Mouse (Mus musculus): ENCODE data around the gene Rhot2. TPM values are rescaled to one million over a fixed set of nuclear protein-coding genes. Genes with fewer than 3 reads are reported as not detected.

The Rhot2 gene
- polyA plus RNA-seq, 1 experiment from 2014 or later, result 10.7 TPM

DNA sequence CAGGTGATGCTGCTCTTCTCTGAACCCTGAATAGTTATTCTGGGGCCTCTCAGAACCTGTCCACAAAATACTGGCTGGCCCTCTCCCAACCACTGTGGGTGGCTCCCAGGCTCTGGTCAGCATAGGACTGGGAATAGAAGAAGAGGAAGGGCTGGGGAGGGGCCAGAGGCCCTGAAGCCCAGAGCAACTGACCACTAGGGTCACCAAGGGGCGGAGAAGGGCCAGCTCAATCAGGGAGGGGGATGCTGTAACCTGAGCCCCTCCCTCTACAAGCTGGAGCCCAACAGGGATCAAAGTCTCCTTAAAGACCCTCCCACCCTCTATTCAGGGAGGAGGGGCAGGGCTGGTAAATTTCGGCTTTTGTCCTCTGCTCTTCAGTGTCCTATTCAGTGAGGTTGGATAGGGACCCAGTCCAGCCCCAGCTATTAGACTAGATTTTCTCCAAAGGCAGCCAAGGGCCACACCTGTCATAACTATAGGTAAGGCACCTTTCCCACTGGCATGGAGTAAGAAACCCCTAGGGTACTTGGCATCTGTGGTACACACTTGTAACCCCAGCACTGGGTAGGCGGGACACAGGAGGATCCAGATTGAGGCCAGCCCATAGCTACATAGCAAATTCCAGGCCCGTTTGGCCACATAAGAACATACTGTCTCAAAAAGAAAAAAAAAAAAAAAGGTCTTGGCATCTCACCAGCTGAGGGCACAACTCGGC, 35.7 kb upstream of the Rhot2 start, which contains the start of gene Wfikkn1:
Wfikkn1 (minus strand) TSS at position 663 of the 715 bp plus-strand sequence.
- Histone ChIP-seq H3K9ac (ENCODE audit: low read length) (no peak within 1 kb of the TSS), H3K9me3 (ENCODE audit: control insufficient read depth, low read length) (no peaks in the 10 kb centered on the region), H3K36me3 (ENCODE audit: control insufficient read depth, insufficient read depth, low read length) (peaks cover 19% of the 10 kb centered on the region; the same call in 1 of the 2 replicates), H3K4me1 (replicated peaks; ENCODE audit: control insufficient read depth, insufficient read depth) (peaks cover 3% of the 10 kb centered on the region; the same call in 1 of the 2 replicates), H3K4me3 (ENCODE audit: low read depth, low read length) (no peak within 1 kb of the TSS), H3K27ac (replicated peaks) (0 out of 2 replicates have a peak within 1 kb of the TSS, but pooled peaks have one; percentile 24), H3K4me2 (replicated peaks; ENCODE audit: low read depth) (no peak within 1 kb of the TSS), H3K27me3 (ENCODE audit: control insufficient read depth, insufficient read depth, low read length) (no peaks in the 10 kb centered on the region)
- TF ChIP-seq EP300 (optimal IDR thresholded peaks at IDR 0.05), result no peak
- no peak for TF ChIP-seq CTCF (IDR thresholded peaks at IDR 0.05; ENCODE audit: low read depth)
- 46% methylated on average over 5 of the region's 5 CpGs for WGBS
- no peak for ATAC-seq (ENCODE audit: low FRiP score, low TSS enrichment)
- DNase-seq (ENCODE audit: low spot score), result peak; percentile 16

DNA sequence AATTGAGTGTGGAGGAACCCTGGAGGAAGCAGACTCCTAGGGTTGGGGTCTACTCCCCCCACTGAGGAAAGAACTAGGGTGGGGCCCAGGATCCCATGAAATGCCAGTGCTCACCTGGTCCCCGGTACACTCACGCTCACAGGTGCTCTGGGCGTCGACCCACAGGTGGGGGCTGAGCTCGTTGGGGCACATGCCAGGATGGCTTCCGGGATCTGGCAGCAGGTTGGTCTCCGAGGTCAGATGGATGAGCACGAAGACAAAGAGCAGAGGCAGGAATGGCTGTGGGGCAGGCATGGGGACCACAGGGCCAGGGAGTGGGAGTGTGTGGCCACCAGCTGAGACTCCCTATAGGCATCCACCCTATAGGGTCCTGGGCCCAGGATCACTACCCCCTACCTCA, 35.1 kb upstream of the Rhot2 start:
- no peak overlapping the region for H3K4me2 ChIP-seq (replicated peaks; ENCODE audit: low read depth)
- H3K4me3 ChIP-seq (ENCODE audit: low read depth, low read length), result no peak overlapping the region
- peak; percentile 20 for DNase-seq (ENCODE audit: low spot score)
- no peak for TF ChIP-seq CTCF (IDR thresholded peaks at IDR 0.05; ENCODE audit: low read depth)
- no peak for TF ChIP-seq EP300 (optimal IDR thresholded peaks at IDR 0.05)
- 0 out of 2 replicates have a peak overlapping the region, but pooled peaks have one; percentile 24 for H3K27ac ChIP-seq (replicated peaks)
- H3K4me1 ChIP-seq (replicated peaks; ENCODE audit: control insufficient read depth, insufficient read depth), result peaks cover 3% of the 10 kb centered on the region; the same call in 1 of the 2 replicates
- H3K36me3 ChIP-seq (ENCODE audit: control insufficient read depth, insufficient read depth, low read length), result peaks cover 17% of the 10 kb centered on the region; the same call in 1 of the 2 replicates
- 65% methylated on average over 8 of the region's 8 CpGs for WGBS
- ATAC-seq (ENCODE audit: low FRiP score, low TSS enrichment), result no peak
- no peaks in the 10 kb centered on the region for H3K27me3 ChIP-seq (ENCODE audit: control insufficient read depth, insufficient read depth, low read length)
- no peaks in the 10 kb centered on the region for H3K9me3 ChIP-seq (ENCODE audit: control insufficient read depth, low read length)
- H3K9ac ChIP-seq (ENCODE audit: low read length), result no peak overlapping the region

DNA sequence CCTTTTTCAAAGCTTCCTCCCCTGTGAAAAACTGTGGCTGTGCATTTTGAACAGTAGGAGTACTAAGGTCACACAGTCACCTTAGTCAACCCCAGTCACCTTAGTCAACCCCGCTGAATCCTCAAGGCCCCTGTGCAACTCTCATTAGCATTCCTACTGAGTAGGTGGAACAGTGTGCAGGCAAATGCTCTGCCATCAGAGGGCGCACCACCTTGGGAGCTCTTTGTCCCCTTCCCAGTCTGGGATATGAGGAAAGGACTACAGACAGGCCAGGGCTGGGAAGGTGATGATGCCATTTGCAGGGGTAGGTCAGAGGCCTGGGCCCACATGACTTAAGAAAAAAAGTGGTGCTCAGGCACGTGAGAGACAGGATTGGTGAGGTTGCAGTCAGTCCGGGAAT, 34.6 kb upstream of the Rhot2 start:
- peak; percentile 74 for TF ChIP-seq CTCF (IDR thresholded peaks at IDR 0.05; ENCODE audit: low read depth)
- TF ChIP-seq EP300 (optimal IDR thresholded peaks at IDR 0.05), result no peak
- Histone ChIP-seq H3K4me1 (replicated peaks; ENCODE audit: control insufficient read depth, insufficient read depth) (peaks cover 4% of the 10 kb centered on the region; the same call in 1 of the 2 replicates), H3K4me2 (replicated peaks; ENCODE audit: low read depth) (no peak overlapping the region), H3K36me3 (ENCODE audit: control insufficient read depth, insufficient read depth, low read length) (peaks cover 12% of the 10 kb centered on the region; the same call in 1 of the 2 replicates), H3K27me3 (ENCODE audit: control insufficient read depth, insufficient read depth, low read length) (no peaks in the 10 kb centered on the region), H3K9me3 (ENCODE audit: control insufficient read depth, low read length) (no peaks in the 10 kb centered on the region), H3K9ac (ENCODE audit: low read length) (no peak overlapping the region), H3K4me3 (ENCODE audit: low read depth, low read length) (no peak overlapping the region), H3K27ac (replicated peaks) (no peak overlapping the region)
- 62% methylated on average over 4 of the region's 4 CpGs for WGBS
- no peak for ATAC-seq (ENCODE audit: low FRiP score, low TSS enrichment)
- peak; percentile 62 for DNase-seq (ENCODE audit: low spot score)

DNA sequence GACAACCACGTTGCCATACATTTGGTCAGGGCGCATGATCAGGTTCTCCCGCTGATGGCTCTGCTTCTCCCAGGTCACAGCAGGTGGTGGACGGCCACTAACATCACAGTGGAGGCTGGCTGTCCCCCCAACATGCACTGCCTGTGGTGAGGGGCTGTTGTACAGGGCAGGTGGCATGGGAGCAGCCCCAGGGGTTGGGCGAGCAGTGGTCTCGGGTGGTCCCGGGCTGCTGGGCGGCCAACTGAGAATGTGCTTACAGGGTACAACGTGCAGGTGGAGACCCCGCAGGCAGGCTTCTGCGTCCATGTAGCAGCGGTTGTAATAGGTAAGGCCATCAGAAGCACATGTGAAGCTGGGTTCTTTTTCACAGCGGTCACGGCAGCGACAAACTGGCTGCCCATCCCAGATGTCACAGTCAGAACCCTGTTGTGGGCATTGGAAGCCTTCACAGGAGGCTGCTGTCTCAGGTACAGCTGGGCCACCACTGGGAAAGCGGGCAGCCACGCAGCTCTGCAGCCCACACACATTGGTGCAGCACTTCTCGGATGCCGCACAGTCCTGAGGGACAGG, 34.0 kb upstream of the Rhot2 start:
- 92% methylated on average over 19 of the region's 19 CpGs for WGBS
- Histone ChIP-seq H3K4me2 (replicated peaks; ENCODE audit: low read depth) (no peak overlapping the region), H3K36me3 (ENCODE audit: control insufficient read depth, insufficient read depth, low read length) (peaks cover 11% of the 10 kb centered on the region; the same call in 1 of the 2 replicates), H3K27ac (replicated peaks) (no peak overlapping the region), H3K4me1 (replicated peaks; ENCODE audit: control insufficient read depth, insufficient read depth) (peaks cover 5% of the 10 kb centered on the region; the same call in 1 of the 2 replicates), H3K9ac (ENCODE audit: low read length) (no peak overlapping the region), H3K9me3 (ENCODE audit: control insufficient read depth, low read length) (no peaks in the 10 kb centered on the region), H3K4me3 (ENCODE audit: low read depth, low read length) (no peak overlapping the region), H3K27me3 (ENCODE audit: control insufficient read depth, insufficient read depth, low read length) (no peaks in the 10 kb centered on the region)
- ATAC-seq (ENCODE audit: low FRiP score, low TSS enrichment) (no peak), DNase-seq (ENCODE audit: low spot score) (peak; percentile 13)
- no peak for TF ChIP-seq EP300 (optimal IDR thresholded peaks at IDR 0.05)
- TF ChIP-seq CTCF (IDR thresholded peaks at IDR 0.05; ENCODE audit: low read depth), result no peak

GRCm38 (mm10) chr17:25877741-25878610, 33.3 kb upstream of the Rhot2 start:
- H3K27me3 ChIP-seq (ENCODE audit: control insufficient read depth, insufficient read depth, low read length), result no peaks in the 10 kb centered on the region
- H3K4me1 ChIP-seq (replicated peaks; ENCODE audit: control insufficient read depth, insufficient read depth), result peaks cover 5% of the 10 kb centered on the region; the same call in 1 of the 2 replicates
- no peak overlapping the region for H3K27ac ChIP-seq (replicated peaks)
- TF ChIP-seq EP300 (optimal IDR thresholded peaks at IDR 0.05), result no peak
- no peak for TF ChIP-seq CTCF (IDR thresholded peaks at IDR 0.05; ENCODE audit: low read depth)
- no peak for ATAC-seq (ENCODE audit: low FRiP score, low TSS enrichment)
- H3K9ac ChIP-seq (ENCODE audit: low read length), result no peak overlapping the region
- H3K4me2 ChIP-seq (replicated peaks; ENCODE audit: low read depth), result no peak overlapping the region
- H3K4me3 ChIP-seq (ENCODE audit: low read depth, low read length), result no peak overlapping the region
- H3K36me3 ChIP-seq (ENCODE audit: control insufficient read depth, insufficient read depth, low read length), result peaks cover 7% of the 10 kb centered on the region; the same call in 1 of the 2 replicates
- DNase-seq (ENCODE audit: low spot score), result peak; percentile 13
- 90% methylated on average over 32 of the region's 32 CpGs for WGBS
- H3K9me3 ChIP-seq (ENCODE audit: control insufficient read depth, low read length), result no peaks in the 10 kb centered on the region
